Mouse (Mus musculus) kidney, postnatal 36 days (tissue): ENCODE results near the gene Ttll1.

ENCODE experiments used
- DNase-seq, 2 experiments: peaks; one replicate each; pipeline ENCODE4 v3.0.0; 2021 to 2022; ENCODE audit warnings: mixed read lengths in 2 of 2

The Ttll1 gene

DNA sequence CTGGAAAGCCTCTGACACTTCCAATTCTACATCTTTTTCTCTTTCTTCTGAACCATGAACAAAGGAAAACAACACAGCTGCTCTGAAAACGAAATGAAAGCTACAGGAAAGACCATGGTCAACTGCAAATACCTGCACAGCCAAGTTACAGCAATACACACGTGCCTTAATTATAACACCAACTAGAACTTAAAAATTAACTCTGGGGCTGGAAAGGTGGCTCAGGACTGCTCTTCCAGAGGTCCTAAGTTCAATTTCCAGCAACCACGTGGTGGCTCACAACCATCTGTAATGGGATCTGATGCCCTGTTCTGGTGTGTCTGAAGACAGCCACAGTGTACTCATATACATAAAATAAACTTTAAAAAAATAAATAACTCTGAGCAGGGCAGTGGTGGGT is 55.7 kb downstream of the Ttll1 start:
- peak; percentile 46 to 80 for DNase-seq

DNA sequence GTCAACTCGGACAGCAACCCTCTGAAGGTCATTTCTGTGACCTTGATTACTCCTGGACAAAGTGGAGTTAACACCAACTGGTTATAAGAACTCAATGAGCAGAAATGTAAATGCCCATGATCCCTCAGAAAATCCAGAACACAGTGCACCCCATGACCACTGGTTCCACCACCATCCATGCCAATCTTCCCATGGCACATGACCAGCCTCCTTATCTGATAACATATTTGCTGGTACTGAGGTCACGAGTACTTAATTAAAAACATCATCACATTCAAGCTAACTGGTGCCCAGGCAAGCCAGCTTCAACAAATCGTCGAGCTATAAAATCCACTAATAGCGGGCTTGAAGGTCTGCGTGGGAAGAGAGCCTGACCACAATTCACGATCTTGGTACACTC is 56.3 kb downstream of the Ttll1 start:
- no peak for DNase-seq

DNA sequence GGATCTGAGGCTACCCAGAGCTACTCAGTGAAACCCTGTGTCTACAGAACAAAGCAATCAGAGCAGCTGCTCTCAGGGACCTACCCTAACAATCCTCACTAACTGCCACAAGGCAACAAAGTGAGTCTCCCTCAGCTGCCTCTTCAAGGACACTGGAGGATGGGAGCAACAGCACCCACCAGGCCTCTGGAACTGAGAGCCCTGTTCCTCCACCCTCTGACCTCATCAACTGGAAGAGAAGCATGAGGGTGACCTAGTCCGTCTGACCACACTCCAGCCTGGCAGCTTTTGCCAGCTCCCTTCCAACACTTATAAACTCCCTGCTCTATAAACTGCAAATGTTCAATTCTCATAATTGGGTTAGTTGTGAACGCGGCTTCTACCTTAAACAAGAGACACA is 56.8 kb downstream of the Ttll1 start:
- peak; percentile 67 to 72 for DNase-seq

DNA sequence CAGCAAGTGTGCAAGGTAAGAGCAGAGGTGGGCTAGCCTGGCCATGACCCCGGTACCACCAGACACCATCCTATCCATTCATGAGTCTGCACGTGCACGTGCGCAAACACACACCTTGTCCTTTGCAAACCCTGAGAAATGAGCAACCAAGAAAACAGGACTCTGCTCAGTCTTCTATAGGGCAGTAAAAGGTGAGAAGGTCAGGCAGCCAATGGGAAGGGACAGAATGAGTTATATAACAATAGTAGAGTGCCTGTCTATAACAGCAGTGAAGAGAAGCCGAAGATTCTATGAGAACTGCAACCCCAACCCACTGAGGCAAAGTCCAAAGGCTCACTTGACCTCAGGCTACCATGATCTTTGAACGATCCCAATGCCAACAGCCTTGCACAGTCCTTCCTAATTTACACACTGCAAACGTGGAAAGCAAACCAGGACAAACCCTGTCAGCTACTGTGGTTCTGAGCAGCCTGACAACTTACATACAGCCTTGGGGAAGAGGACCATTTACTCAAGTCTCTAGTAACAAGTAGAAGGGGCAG is 58.4 kb downstream of the Ttll1 start:
- peak; percentile 66 to 78 for DNase-seq

DNA sequence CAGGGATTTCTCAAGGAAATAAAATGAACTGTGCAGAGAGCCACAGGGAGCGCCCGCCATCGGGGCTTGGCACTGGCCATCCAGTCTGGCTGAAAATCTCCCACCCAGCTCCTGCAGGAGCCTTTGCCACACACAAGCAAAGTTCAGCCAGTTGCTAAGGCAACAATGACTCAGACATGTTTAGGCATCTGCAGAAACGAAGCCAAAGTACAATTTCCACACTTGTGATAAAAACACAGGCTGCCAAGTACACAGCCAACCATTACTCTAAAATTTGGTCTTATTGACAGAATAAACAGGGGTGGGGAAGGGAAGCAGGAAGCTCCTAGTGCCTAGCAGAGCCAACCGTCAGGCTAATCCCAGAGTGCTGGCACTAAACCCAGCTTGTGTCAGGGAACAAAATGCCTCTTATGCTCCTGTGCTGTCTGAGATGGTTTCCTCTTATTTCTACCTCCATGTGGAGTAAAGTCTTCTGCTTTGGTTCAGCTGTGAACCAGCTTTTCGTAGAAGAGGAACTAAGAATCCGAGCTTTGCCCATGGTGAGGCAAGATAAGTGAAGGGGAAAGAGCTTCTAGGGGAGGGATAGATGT is 59.0 kb downstream of the Ttll1 start:
- DNase-seq = peak; percentile 68 to 90

DNA sequence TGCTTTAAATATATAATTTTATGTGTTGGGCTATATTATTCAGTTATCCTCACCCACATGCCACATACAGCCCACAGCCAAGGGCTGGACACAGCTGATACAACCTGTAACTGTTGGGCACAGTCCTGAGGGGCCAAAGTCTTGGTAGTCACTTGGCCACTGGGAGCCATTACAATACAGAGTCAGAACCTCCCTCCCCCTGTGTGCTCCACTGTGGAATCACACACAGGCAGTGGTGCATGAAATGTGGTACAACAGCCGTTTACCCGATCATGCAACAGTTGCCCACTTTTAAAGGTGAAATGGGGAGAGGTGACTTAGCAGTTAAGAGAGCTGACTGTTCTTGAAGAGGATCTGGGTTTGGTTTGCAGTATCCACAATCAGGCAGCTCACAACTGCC is 60.7 kb downstream of the Ttll1 start:
- DNase-seq = peak in 1 of 2 experiments; percentile 49

DNA sequence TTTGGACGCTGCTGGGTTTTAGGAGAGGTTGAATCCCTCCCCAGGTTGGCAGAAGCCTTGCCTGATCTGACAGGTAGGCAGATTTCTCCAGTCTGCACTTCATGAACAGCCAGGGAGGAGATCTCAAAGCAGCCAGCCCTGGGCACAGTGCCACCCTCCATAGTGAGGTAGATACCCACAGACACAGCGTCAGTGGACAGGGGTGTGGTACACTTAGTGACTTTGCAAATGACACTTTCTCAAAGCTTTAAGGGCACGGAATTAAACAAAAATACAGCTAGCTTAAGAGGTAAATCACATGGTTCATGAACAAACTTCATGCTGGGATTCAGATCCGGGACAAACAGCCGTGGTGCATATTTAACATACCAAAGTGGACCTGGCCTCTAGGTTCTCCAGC is 62.0 kb downstream of the Ttll1 start:
- peak in 1 of 2 experiments; percentile 71 for DNase-seq

DNA sequence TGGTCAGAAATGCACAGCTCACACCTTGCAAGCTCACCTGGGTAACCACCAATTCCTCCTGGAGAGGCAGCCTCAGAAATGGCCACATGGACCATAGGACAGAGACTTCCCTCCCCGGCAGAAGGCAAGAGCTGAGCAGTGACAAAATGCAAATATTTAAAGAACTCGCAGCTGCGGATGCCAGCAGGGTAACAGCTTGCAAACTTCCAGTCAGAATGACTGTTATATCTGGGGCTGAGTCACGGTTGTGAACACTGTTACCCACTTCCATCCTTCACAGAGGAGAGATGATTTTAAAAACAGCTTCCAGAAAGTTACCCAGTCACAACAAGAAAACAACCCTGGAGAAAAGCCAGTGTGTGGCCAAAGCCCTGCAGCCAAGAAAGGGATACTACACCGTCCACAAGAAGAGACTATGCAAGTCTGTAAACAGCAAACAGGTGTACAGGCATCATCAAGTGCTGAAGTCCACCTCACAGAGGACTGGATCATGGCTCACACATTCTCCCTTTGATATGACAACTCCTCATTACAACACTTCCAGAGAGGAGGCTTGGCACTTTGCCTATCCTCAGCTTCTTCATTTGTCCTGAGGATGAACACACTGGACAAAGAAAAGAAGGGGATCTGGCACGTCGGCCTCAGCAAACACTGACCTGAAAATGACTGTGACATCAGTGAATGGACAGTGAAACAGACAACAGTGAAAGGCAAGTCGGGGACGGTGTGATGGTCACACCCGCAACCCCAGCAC is 62.7 kb downstream of the Ttll1 start:
- DNase-seq = no peak

DNA sequence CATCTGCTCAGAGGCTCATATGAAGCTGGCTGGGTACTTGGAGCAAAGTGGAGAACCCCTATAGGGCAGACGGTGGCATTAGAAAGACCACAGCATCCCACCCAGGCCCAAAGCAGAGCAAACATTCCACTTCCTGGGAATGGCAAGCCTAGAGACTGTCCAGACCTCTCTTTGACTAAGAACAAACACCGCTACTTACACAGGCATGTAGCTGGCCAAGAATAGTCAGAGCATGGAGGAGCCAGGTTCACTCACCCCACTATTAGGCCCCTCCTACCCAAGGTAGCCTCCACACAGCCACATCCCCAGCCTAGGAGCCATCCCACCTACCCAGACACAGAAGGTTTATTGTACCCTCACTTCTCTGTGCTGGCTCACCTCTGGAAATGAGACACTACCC is 64.8 kb downstream of the Ttll1 start:
- DNase-seq = no peak

DNA sequence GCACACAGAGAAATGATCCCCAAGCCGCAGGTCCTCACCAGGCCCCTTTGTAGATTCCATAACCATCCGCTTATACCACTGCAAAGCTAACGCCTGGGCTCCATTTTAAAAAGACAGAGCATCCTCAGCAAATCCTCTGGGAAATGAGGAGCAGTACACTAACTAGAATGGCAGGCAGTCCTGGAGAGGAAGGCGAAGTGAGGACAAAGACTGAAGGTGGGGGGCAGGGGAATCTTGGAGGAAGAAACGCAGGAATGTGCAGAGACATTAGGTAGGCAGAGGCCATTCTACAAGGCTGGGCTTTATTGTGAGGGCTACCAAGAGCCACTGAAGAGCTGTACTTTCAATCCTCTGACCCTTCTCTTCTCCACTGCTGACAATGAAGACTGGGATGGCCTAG is 65.3 kb downstream of the Ttll1 start:
- DNase-seq = no peak

DNA sequence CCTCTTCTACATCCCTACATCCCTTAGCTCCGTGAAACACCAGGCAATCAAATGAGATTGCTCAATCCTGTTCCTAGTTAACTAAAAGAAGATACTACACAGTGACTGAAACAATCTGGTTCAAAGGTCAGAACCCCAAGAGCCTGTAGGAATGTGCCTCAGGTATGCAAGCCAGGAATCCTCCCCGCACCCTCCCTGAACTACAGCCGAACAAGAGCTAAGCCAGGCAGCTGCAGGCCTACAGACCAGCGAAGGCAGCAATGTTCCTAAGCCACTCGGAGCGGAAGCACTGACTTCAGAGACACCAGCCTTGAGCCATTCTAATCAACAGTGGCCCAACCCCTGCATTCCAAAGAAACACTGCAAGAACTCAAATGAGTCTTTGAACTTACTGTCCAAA is 66.3 kb downstream of the Ttll1 start:
- peak; percentile 77 to 90 for DNase-seq

DNA sequence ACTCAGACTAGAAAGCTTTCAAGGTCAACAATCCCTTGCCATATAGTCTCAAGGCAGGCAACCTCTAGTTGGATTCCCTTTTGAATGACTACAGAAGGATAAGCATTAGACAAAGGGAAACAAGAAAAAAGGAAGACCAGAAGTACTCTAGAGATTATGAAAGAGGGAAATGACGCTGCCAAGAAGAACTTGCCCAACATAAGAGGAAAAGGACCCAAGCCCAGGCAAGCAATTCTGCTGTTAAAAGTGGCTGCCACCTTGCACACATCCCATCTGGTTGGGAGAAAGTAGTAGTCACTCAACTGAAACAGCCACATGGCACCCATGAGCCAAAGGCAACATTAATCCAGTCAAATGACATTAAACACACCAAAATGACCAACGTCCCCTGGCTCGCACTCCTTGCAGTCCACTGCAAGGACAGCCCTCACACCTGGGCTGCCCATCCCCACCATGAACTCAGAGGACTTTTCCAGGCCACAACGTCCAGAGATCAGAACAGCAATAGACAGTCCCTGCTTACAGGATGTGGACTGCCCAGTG is 68.1 kb downstream of the Ttll1 start:
- DNase-seq = peak in 1 of 2 experiments; percentile 47

DNA sequence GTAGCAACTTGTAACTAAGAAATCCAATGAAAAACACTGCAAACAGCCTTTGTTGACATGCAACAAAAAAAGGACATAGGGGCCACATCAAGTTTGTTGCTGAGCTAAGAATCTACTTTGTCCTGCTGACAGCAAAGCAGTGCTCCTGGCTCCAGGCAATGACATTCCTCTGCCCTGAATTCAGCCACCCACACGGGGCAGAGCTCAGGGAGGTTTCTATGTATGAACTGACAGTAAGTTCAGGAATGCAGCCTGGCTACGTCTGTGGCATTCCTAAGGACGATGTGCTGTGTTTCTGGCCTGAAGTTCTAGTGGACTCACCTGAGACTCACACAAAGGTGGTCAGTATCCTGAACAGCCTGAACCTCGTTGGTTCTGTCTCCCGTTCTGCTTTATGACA is 70.0 kb downstream of the Ttll1 start:
- no peak for DNase-seq

DNA sequence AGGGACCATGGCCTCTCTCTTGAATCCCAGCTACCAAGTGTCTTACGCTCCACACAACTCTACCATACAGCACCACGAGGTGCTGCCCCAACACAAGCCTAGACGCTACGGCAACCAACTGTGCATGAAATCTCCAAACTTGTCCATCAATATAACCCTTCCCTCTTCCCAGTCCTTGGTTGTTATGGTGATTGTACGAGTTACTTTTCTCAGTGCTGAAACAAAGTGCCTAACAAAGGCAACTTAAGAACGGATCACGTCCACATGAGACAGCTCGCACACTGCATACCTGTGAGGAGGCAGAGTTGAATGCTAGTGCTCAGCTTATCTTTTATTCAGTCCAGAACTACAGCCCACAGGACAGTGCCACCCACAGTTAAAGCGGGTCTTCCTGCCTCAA is 74.2 kb downstream of the Ttll1 start:
- no peak for DNase-seq

DNA sequence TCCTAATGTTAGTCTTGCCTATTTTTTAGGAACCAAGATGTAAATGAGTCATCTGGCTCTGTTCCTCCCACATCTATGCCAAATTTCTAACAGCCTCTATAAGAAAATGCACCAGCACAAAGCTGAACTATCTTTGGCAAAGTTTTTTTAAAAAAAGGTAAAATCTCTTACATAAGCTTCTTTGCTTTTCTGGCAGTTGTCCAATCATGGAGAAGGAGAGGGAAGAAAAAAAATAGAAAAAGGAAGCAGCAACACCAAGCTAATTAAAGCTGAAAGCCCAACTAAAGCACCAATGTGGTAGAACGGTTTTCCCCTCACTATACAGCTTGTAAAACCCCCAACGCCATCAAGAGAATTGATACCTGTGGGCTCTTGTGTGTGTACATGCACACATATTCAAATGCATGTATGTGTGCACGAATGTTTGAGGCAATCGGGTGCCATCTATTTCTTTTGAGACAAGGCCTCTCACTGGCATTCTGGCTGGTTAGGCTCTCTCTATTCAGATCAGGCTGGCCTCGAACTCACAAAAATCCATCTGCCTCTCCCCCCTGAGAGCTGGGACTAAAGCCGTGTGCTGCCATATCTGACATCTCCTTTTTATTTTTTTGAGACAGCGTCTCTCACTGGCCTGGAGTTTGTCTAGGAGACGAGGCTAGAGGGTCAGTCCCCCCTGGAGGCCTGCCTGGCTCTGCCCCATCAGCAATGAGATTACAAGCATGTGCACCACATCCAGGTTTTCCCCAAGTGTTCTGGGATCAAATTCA is 75.2 kb downstream of the Ttll1 start:
- peak in 1 of 2 experiments; percentile 26 for DNase-seq

DNA sequence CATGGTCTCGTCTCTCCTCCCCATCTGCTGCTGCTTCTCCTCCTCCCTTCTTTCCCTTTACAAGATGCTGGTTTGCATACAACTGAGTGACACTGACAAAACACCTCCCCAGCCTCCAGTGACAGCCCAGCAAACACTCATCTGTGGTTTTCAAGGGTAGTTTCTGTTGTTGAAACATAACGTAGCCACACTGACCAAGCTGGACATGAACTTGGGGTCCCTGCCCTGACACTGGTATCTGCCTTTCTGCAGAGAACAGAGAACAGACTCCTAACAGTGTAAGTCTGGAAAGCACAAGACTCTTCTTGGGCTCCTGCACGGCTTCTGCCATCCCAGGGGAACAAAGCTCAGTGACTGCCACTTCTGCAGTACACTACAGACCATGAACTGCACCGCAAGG is 76.0 kb downstream of the Ttll1 start:
- no peak for DNase-seq
